Comparison of ENCODE assay signal across 9 mouse cellular contexts in genomic region chr10:24298260-24299244, GRCm38 (mm10).
A peak's percentile ranks its signal among the peaks of the same experiment; 100 is the strongest.
DNase-seq lines count a peak whose midpoint lies in the region; ATAC-seq and TF ChIP-seq lines count a peak whose summit lies in the region.
"Had no signal": no experiment of that assay in that cellular context is flagged by ENCODE, and none has a peak within 500 bp of the region (broad histone marks: within the 10 kb centered on the region; RNA-seq: fewer than 3 reads in every experiment).

No protein-coding gene starts in this region.

- H3K4me3 ChIP-seq in E14TG2a.4 (replicated peaks; ENCODE audit: low read length): no peak overlapping the region
- H3K4me3 ChIP-seq in liver, postnatal 0 days (ENCODE audit: low read depth, low read length): no peak overlapping the region
- no peak overlapping the region for H3K4me3 ChIP-seq in neural tube, embryonic 14.5 days (ENCODE audit: low read depth, low read length)
- H3K4me3 ChIP-seq: heart, embryonic 15.5 days had no signal

- no peaks in the 10 kb centered on the region for H3K36me3 ChIP-seq in E14TG2a.4 (ENCODE audit: insufficient read depth, low read length)
- H3K36me3 ChIP-seq in liver, postnatal 0 days (replicated peaks; ENCODE audit: insufficient read depth, low read length): no peaks in the 10 kb centered on the region
- no peaks in the 10 kb centered on the region for H3K36me3 ChIP-seq in neural tube, embryonic 14.5 days (ENCODE audit: control insufficient read depth, insufficient read depth, low read length)
- H3K36me3 ChIP-seq: heart, embryonic 15.5 days had no signal

- DNase-seq in adrenal gland, adult 2 months: peak; percentile 47
- peak; percentile 49 for DNase-seq in embryo, embryonic 11.5 days (ENCODE audit: low read depth, low spot score)
- peak; percentile 67 to 78 for DNase-seq in heart, postnatal 10 days
- DNase-seq in kidney, postnatal 14 days: peak; percentile 71
- DNase-seq in liver, postnatal 0 days: peak; percentile 46
- DNase-seq in thymus, postnatal 4 days: peak; percentile 64

- TF ChIP-seq EP300 in liver, postnatal 0 days (IDR thresholded peaks at IDR 0.05; ENCODE audit: low read depth): no peak

- no peaks in the 10 kb centered on the region for H3K9me3 ChIP-seq in E14TG2a.4 (ENCODE audit: low read length)
- H3K9me3 ChIP-seq in liver, postnatal 0 days (ENCODE audit: low read length): no peaks in the 10 kb centered on the region
- H3K9me3 ChIP-seq in neural tube, embryonic 14.5 days (ENCODE audit: control insufficient read depth, low read length): no peaks in the 10 kb centered on the region
- H3K9me3 ChIP-seq: heart, embryonic 15.5 days had no signal

- H3K27me3 ChIP-seq in E14TG2a.4 (ENCODE audit: insufficient read depth, low read length): no peaks in the 10 kb centered on the region
- no peaks in the 10 kb centered on the region for H3K27me3 ChIP-seq in liver, postnatal 0 days (ENCODE audit: insufficient read depth, low read length)
- H3K27me3 ChIP-seq in neural tube, embryonic 14.5 days (ENCODE audit: control insufficient read depth, insufficient read depth, low read length): no peaks in the 10 kb centered on the region
- H3K27me3 ChIP-seq: heart, embryonic 15.5 days had no signal

- 43% methylated on average over 2 of the region's 2 CpGs for WGBS in liver, postnatal 0 days (ENCODE audit: insufficient replicate concordance)
- WGBS in neural tube, embryonic 14.5 days: 46% methylated on average over 2 of the region's 2 CpGs

- no peak overlapping the region for H3K4me2 ChIP-seq in liver, postnatal 0 days (ENCODE audit: low read depth, low read length)
- no peak overlapping the region for H3K4me2 ChIP-seq in neural tube, embryonic 14.5 days (ENCODE audit: low read depth, low read length)
- H3K4me2 ChIP-seq: heart, embryonic 15.5 days had no signal

- H3K4me1 ChIP-seq in E14TG2a.4 (replicated peaks; ENCODE audit: low read depth, low read length): no peaks in the 10 kb centered on the region
- H3K4me1 ChIP-seq in liver, postnatal 0 days (ENCODE audit: insufficient read depth): no peaks in the 10 kb centered on the region
- H3K4me1 ChIP-seq in neural tube, embryonic 14.5 days (ENCODE audit: control insufficient read depth, insufficient read depth, low read length): no peaks in the 10 kb centered on the region
- H3K4me1 ChIP-seq: heart, embryonic 15.5 days had no signal

- no peak overlapping the region for H3K9ac ChIP-seq in liver, postnatal 0 days (replicated peaks)
- no peak overlapping the region for H3K9ac ChIP-seq in neural tube, embryonic 14.5 days (replicated peaks; ENCODE audit: low read depth, low read length)
- H3K9ac ChIP-seq: heart, embryonic 15.5 days had no signal

- intact Hi-C loops in heart, postnatal 10 days (cut with DNase I): loop anchor here (1.0 kb wide), 2 partner anchors 106 to 125 kb away; no protein-coding TSS in a partner anchor

- peak; percentile 80 for TF ChIP-seq CTCF in E14TG2a.4 (conservative IDR thresholded peaks at IDR 0.05; ENCODE audit: low read length)
- TF ChIP-seq CTCF in liver, postnatal 0 days (IDR thresholded peaks at IDR 0.05; ENCODE audit: low read depth): peak; percentile 88

- no peak overlapping the region for H3K27ac ChIP-seq in liver, postnatal 0 days (ENCODE audit: low read depth)
- no peak overlapping the region for H3K27ac ChIP-seq in neural tube, embryonic 14.5 days (ENCODE audit: low read depth, low read length)
- H3K27ac ChIP-seq: heart, embryonic 15.5 days had no signal

- ATAC-seq in liver, postnatal 0 days: no peak
- ATAC-seq in neural tube, embryonic 14.5 days (ENCODE audit: low read depth): peak; percentile 89
